Mouse (Mus musculus) heart, postnatal 0 days (tissue): ENCODE measurements at regions not wholly inside any gene's neighbourhood (a gene's known extent, or its start where the extent isn't known, plus 50 kb on each side); places are given as distances from the start of the nearest gene placed in this dataset.

ENCODE experiments used
- CTCF ChIP-seq: IDR thresholded peaks from 2 replicates; pipeline ENCODE4 v1.5.1; 2016; ENCODE audit warnings: antibody characterized with exemption, control low read depth, low read depth
- EP300 ChIP-seq: IDR thresholded peaks from 2 replicates; pipeline ENCODE4 v1.6.1; 2016; ENCODE audit warnings: antibody characterized with exemption, low read depth

GRCm38 (mm10) chr6:50940641-50941398 lies 286.6 kb upstream of the Npvf start:
- TF ChIP-seq CTCF (no peak), EP300 (no peak)
